Mouse (Mus musculus) layer of hippocampus, adult 6 months (tissue): ENCODE results near the gene Hspbap1. TPM values are rescaled to one million over a fixed set of nuclear protein-coding genes. Genes with fewer than 3 reads are reported as not detected.

ENCODE experiments used
- long read RNA-seq, 2 experiments: library from polyadenylated mRNA; unstranded; transcript quantifications; one replicate each; pipeline ENCODE4 v2.0.0; 2019 to 2020
- polyA plus RNA-seq: library from polyadenylated mRNA; unstranded; fragments of <200 nt; fragmentation: Nextera tagmentation; gene quantifications from 2 replicates; pipeline ENCODE4 v1.2.3, GENCODE M21; 2021

The Hspbap1 gene
- polyA plus RNA-seq = 4.6 and 4.7 TPM in 2 replicates
- long read RNA-seq, experiment 1, transcript Hspbap1-202 (8 exons, 1,703 nt) = major isoform, 7 of 8 reads
- long read RNA-seq, experiment 1, partial matches to known transcripts = 0 of 8 reads
- long read RNA-seq, experiment 1, other reads (novel, unspliced or antisense) = 1 of 8 reads
- long read RNA-seq, experiment 2, transcript Hspbap1-202 (8 exons, 1,703 nt) = major isoform, 20 of 22 reads
- long read RNA-seq, experiment 2, partial matches to known transcripts = 0 of 22 reads
- long read RNA-seq, experiment 2, other reads (novel, unspliced or antisense) = 2 of 22 reads

DNA sequence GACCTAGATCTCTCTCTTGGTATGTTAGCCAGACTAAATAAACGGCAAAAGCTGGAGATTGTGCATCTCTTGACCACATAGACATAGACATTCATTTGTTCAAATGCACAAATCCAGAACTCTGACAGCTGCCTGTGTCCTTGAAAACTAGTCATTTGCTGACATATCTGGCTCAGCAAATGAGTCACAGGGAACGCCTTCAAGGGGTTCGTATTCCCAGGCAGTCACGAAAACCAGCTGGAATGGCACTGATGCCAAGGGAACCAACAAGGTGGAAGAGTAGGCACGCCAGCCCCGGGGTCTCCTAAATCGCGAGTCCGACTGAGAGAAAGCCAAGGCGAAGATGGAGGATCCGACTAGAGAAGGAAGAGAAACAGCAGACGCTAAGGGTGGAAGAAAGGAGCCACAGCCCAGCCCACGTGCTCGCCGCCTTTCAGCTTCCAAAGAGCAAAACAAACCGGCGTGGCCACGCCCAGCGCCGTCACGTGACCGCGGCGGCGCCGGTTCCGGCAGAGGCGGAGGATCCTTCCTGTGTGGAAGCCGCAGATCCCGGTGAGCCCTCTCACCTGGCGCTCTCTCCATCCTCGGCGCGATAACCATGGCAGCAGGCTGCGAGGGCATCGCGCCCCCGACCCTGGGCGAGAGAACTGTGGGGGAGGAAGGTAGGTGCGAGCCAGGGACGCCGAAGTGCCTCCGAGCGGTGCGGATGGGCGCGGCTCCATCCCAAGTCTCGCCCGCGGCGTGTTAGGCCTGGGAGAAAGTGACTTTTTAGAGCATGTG lies at the start of gene Hspbap1:
Gene Hspbap1 (plus strand): TSS at position 498 of the 780 bp plus-strand sequence.

GRCm38 (mm10) chr16:35768785-35769642 lies 1.2 kb upstream of the Hspbap1 start, which contains the start of gene Dirc2:
Gene Dirc2 (minus strand): TSS chr16:35769356.

GRCm38 (mm10) chr16:35871048-35871851 lies 101.1 kb downstream of the Hspbap1 start, which contains the start of gene Parp14:
Gene Parp14 (minus strand): TSS chr16:35871544.

Other genes starting within 250 kb of the Hspbap1 start
- gene Sema5b, start 229.2 kb upstream of the Hspbap1 start, polyA plus RNA-seq = 2.6 and 3.2 TPM in 2 replicates
- gene Dirc2, start 1.0 kb upstream of the Hspbap1 start, polyA plus RNA-seq = 4.6 and 5.0 TPM in 2 replicates
- gene Parp14, start 101.2 kb downstream of the Hspbap1 start, polyA plus RNA-seq = 0.11 and 0.41 TPM in 2 replicates
- gene Parp9, start 168.1 kb downstream of the Hspbap1 start, polyA plus RNA-seq = 1.9 and 2.1 TPM in 2 replicates
- 1.5 and 2.1 TPM in 2 replicates for gene Dtx3l, start 168.8 kb downstream of the Hspbap1 start, polyA plus RNA-seq
- 52.5 and 52.7 TPM in 2 replicates for gene Kpna1, start 208.4 kb downstream of the Hspbap1 start, polyA plus RNA-seq